Mouse (Mus musculus): ENCODE results near the gene Cltrn.

- TF ChIP-seq CTCF (conservative IDR thresholded peaks at IDR 0.05 in 1 of 2, IDR thresholded peaks at IDR 0.05 in 1 of 2; ENCODE audit: low read depth in 2 of 2, low read length in 2 of 2) (no peak), EP300 (IDR thresholded peaks at IDR 0.05; ENCODE audit: low read length) (no peak), BHLHE40 (IDR thresholded peaks at IDR 0.05; ENCODE audit: low read depth, low read length) (no peak), USF1 (IDR thresholded peaks at IDR 0.05; ENCODE audit: low read depth, low read length) (no peak), CHD2 (IDR thresholded peaks at IDR 0.05; ENCODE audit: low read length) (no peak), ZC3H11A (IDR thresholded peaks at IDR 0.05; ENCODE audit: low read depth, low read length) (no peak), TBP (conservative IDR thresholded peaks at IDR 0.05; ENCODE audit: low read depth, low read length) (no peak), RAD21 (IDR thresholded peaks at IDR 0.05; ENCODE audit: low read depth, low read length) (no peak), E2F4 (IDR thresholded peaks at IDR 0.05; ENCODE audit: insufficient replicate concordance, low read depth, low read length) (no peak), SIN3A (IDR thresholded peaks at IDR 0.05; ENCODE audit: low read length) (no peak), MXI1 (IDR thresholded peaks at IDR 0.05; ENCODE audit: low read depth, low read length) (no peak), ETS1 (conservative IDR thresholded peaks at IDR 0.05; ENCODE audit: low read depth, low read length) (no peak), MYC (IDR thresholded peaks at IDR 0.05; ENCODE audit: low read depth, low read length) (no peak), MAX (IDR thresholded peaks at IDR 0.05; ENCODE audit: low read length) (no peak)
Measured at GRCm38 (mm10) chrX:164102198-164102597, 13.6 kb downstream of the Cltrn start.
